Mouse (Mus musculus) lung, adult 2 months (tissue): ENCODE data around the gene Sars.

Experiments
- CTCF ChIP-seq: fragments of 200-500 bp; IDR thresholded peaks from 2 replicates; pipeline ENCODE4 v1.5.1; 2011; ENCODE audit warnings: mild to moderate bottlenecking, low read length, control low read depth; ENCODE audit not compliant: insufficient read depth
- POLR2A ChIP-seq: fragments of 200-500 bp; IDR thresholded peaks from 2 replicates; pipeline ENCODE4 v1.6.1; 2011; ENCODE audit warnings: low read depth, mild to moderate bottlenecking, control low read depth, low read length, borderline replicate concordance; ENCODE audit errors: extremely low read depth

- TF ChIP-seq POLR2A (no peak), CTCF (no peak)
Measured at GRCm38 (mm10) chr3:108400442-108400841, 44.6 kb downstream of the Sars start.
